Mouse (Mus musculus) intestine, postnatal 0 days (tissue): ENCODE results near the gene Sgo2a. TPM values are rescaled to one million over a fixed set of nuclear protein-coding genes. Genes with fewer than 3 reads are reported as not detected.
"Not testable (repeated sequence)": the region's sequence is repeated elsewhere in the genome, so short reads cannot be mapped to it uniquely, and the experiment has no call there.

Experiments
- ATAC-seq: fragments of 200-750 bp; cut with Nextera tagmentation; 2 replicates; pipeline ENCODE4 v1.8.0; 2017; ENCODE audit warnings: mild to moderate bottlenecking, moderate TSS enrichment, moderate library complexity
- H3K27ac ChIP-seq: fragments of 300-500 bp; sonication (generic); 2 replicates; pipeline ENCODE4 v1.5.1; 2014; ENCODE audit warnings: mild to moderate bottlenecking, low read depth, low read length, moderate library complexity
- H3K27me3 ChIP-seq: fragments of 300-500 bp; sonication (generic); replicated peaks from 2 replicates; pipeline ENCODE4 v1.6.1; 2014; ENCODE audit warnings: low read length, mixed read lengths; ENCODE audit not compliant: control insufficient read depth, insufficient read depth
- H3K36me3 ChIP-seq: fragments of 300-500 bp; sonication (generic); 2 replicates; pipeline ENCODE4 v1.6.1; 2014; ENCODE audit warnings: mild to moderate bottlenecking, moderate library complexity; ENCODE audit not compliant: control insufficient read depth, insufficient read depth
- H3K4me1 ChIP-seq: fragments of 300-500 bp; sonication (generic); replicated peaks from 2 replicates; pipeline ENCODE4 v1.6.1; 2014; ENCODE audit warnings: antibody characterized with exemption, low read length, mixed read lengths; ENCODE audit not compliant: control insufficient read depth, insufficient read depth
- H3K4me2 ChIP-seq: fragments of 300-500 bp; sonication (generic); replicated peaks from 2 replicates; pipeline ENCODE4 v1.6.1; 2014; ENCODE audit warnings: low read depth, mild to moderate bottlenecking, moderate library complexity
- H3K4me3 ChIP-seq: fragments of 300-500 bp; sonication (generic); 2 replicates; pipeline ENCODE4 v1.5.1; 2014; ENCODE audit warnings: low read depth, low read length
- H3K9ac ChIP-seq: fragments of 300-500 bp; sonication (generic); 2 replicates; pipeline ENCODE4 v1.6.1; 2014; ENCODE audit warnings: mild to moderate bottlenecking, low read depth, low read length
- H3K9me3 ChIP-seq: fragments of 300-500 bp; sonication (generic); 2 replicates; pipeline ENCODE4 v1.6.1; 2016; ENCODE audit warnings: mixed run types; ENCODE audit not compliant: control insufficient read depth
- CTCF ChIP-seq: sonication (generic); IDR thresholded peaks from 2 replicates; pipeline ENCODE4 v1.5.1; 2016; ENCODE audit warnings: low read depth, mild to moderate bottlenecking, control low read depth, antibody characterized with exemption, moderate library complexity
- WGBS: fragments of 180-500 bp; shearing (Covaris S2); extraction: QIAGEN DNeasy Blood & Tissue Kit; methylation state at CpG from one replicate; pipeline ENCODE4 v1.1.7; 2014; 5-methylcytosine and 5-hydroxymethylcytosine counted together
- polyA plus RNA-seq: library from polyadenylated mRNA; unstranded; fragments of >200 nt; fragmentation: Nextera tagmentation; extraction: Ambion mirVana; gene quantifications from 2 replicates; pipeline ENCODE4 v1.2.1, GENCODE M21; 2015

Sgo2a gene
- polyA plus RNA-seq, 1 experiment from 2014 or later, result 4.4 TPM

GRCm38 (mm10) chr1:58029636-58030117, 33.9 kb downstream of the Sgo2a start, which contains the start of gene Aox1:
Gene Aox1 (plus strand): TSS chr1:58029931.
- no peaks in the 10 kb centered on the region for H3K27me3 ChIP-seq
- H3K9me3 ChIP-seq, result no peaks in the 10 kb centered on the region
- H3K36me3 ChIP-seq, result no peaks in the 10 kb centered on the region
- H3K4me2 ChIP-seq, result peak within 1 kb of the TSS; percentile 56
- H3K9ac ChIP-seq, result no peak within 1 kb of the TSS
- no peak for ATAC-seq
- H3K4me1 ChIP-seq, result no peaks in the 10 kb centered on the region; the same call in 1 of the 2 replicates
- WGBS, result 13% methylated on average over 12 of the region's 12 CpGs
- H3K4me3 ChIP-seq, result peak within 1 kb of the TSS; percentile 13
- no peak for TF ChIP-seq CTCF
- H3K27ac ChIP-seq, result no peak within 1 kb of the TSS

DNA sequence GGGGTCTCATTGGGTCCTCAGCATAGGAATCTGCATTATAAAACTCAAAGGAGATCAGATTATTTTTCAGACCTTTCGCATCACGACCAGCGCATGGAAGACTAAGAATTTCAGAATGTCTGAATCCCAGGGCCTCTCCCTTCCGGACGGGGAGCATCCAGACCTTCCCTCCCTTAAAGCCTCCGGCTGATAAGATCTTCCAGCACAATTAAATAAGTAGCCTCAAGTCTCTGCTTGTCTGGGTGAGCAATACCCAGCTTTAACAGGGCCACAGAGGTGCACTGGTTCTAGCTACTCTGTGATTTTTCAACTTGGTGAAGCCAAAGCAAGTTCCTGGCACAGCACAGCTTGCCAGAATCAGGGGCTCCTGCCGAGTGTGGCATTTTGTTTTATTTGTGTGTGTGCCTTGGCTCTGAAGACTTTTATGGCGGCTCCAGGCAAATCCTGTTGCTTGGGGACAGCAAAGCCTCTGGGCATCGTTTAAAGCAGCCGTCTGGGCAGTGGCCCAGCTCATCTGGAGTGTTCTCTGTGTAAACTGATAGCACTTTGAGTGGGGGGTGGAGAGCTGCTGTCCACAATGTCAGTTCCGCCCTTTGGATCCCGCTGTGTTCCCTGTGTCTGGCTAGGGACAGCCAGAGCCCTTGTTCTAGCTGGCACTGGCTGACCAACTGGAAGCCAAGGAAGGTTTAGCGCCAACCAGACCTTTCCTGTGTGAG, 34.5 kb downstream of the Sgo2a start:
- Histone ChIP-seq H3K9ac (no peak overlapping the region), H3K27me3 (no peaks in the 10 kb centered on the region), H3K4me3 (peak overlapping the region; percentile 13; the same call in 1 of the 2 replicates), H3K4me1 (no peaks in the 10 kb centered on the region; the same call in 1 of the 2 replicates), H3K36me3 (no peaks in the 10 kb centered on the region), H3K4me2 (peak overlapping the region; percentile 56), H3K9me3 (no peaks in the 10 kb centered on the region), H3K27ac (no peak overlapping the region)
- no peak for ATAC-seq
- no peak for TF ChIP-seq CTCF
- WGBS, result 28% methylated on average over 13 of the region's 13 CpGs

- Histone ChIP-seq H3K9me3 (no peaks in the 10 kb centered on the region), H3K36me3 (no peaks in the 10 kb centered on the region), H3K27me3 (no peaks in the 10 kb centered on the region), H3K9ac (no peak overlapping the region), H3K27ac (no peak overlapping the region), H3K4me2 (no peak overlapping the region), H3K4me3 (no peak overlapping the region), H3K4me1 (no peaks in the 10 kb centered on the region; the same call in 1 of the 2 replicates)
- no peak for ATAC-seq
- peak; percentile 93 for TF ChIP-seq CTCF
- 61% methylated on average over 10 of the region's 10 CpGs for WGBS
These were observed 35.5 kb downstream of the Sgo2a start for GRCm38 (mm10) chr1:58031160-58031769.

DNA sequence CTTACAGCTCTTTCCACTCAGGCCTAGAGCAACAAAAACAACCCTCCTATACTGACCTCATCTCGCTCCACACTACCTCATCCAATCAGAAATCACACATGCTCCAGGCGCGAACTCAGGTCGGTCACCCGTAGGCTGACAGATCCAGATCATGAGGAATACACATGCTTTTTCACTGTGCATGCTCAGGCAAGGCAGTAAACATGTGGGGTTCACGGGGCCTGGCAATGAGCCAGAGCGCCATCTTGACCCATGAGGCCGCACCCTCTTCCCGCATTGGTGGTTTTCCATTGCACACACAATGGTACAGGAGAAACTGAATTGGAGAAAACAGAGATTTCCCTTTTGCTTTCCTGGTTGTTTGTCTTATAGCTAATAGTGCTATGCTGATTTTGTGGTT, 41.5 kb downstream of the Sgo2a start:
- H3K4me2 ChIP-seq, H3K9ac ChIP-seq, H3K27ac ChIP-seq, ATAC-seq, H3K36me3 ChIP-seq, H3K4me3 ChIP-seq, H3K4me1 ChIP-seq, H3K9me3 ChIP-seq, H3K27me3 ChIP-seq: not testable (repeated sequence)
- WGBS, result 94% methylated on average over 9 of the region's 9 CpGs

DNA sequence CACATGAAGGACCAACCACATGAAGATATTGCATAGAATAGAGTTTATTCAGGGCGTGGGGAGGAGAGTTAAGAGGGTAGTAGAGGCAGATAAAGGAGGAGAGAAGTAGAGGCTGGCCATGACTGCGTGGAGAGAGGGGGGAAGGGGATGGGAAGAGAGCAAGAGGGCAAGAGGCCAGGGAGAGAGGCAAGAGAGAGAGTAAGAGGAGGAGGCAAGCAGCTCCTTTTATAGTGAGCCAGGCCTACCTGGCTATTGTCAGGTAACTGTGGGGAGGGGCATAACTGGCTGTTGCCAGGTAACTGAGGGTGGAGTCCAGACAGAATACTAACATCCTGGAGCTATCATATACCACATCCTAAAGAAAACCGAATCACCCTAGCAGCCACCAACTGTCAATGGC, 49.3 kb downstream of the Sgo2a start:
- H3K9me3 ChIP-seq, result no peaks in the 10 kb centered on the region
- no peak overlapping the region for H3K4me2 ChIP-seq
- no peak overlapping the region for H3K4me3 ChIP-seq
- H3K27me3 ChIP-seq, result no peaks in the 10 kb centered on the region
- no peaks in the 10 kb centered on the region for H3K4me1 ChIP-seq
- no peak for TF ChIP-seq CTCF
- WGBS, result 62% methylated on average over 3 of the region's 3 CpGs
- ATAC-seq, result no peak
- H3K27ac ChIP-seq, result no peak overlapping the region
- H3K9ac ChIP-seq, result no peak overlapping the region
- no peaks in the 10 kb centered on the region for H3K36me3 ChIP-seq

GRCm38 (mm10) chr1:58045546-58045945, 49.8 kb downstream of the Sgo2a start:
- Histone ChIP-seq H3K4me3 (no peak overlapping the region), H3K9me3 (no peaks in the 10 kb centered on the region), H3K27ac (no peak overlapping the region), H3K4me2 (no peak overlapping the region), H3K36me3 (no peaks in the 10 kb centered on the region), H3K27me3 (no peaks in the 10 kb centered on the region), H3K9ac (no peak overlapping the region), H3K4me1 (no peaks in the 10 kb centered on the region)
- TF ChIP-seq CTCF, result no peak
- no peak for ATAC-seq
- 75% methylated on average over 5 of the region's 5 CpGs for WGBS
